Mouse (Mus musculus): Measurements from ENCODE around the gene Map3k5. TPM values are rescaled to one million over a fixed set of nuclear protein-coding genes. Genes with fewer than 3 reads are reported as not detected.

Gene Map3k5
- polyA plus RNA-seq, 1 experiment: 0.53 TPM

GRCm38 (mm10) chr10:20045733-20046495, 111.6 kb downstream of the Map3k5 start:
- Histone ChIP-seq H3K36me3 (ENCODE audit: control insufficient read depth, insufficient read depth) (no peaks in the 10 kb centered on the region), H3K27me3 (ENCODE audit: control insufficient read depth, insufficient read depth, insufficient read length) (no peaks in the 10 kb centered on the region), H3ac (ENCODE audit: control insufficient read depth, insufficient read length) (no peak overlapping the region), H3K4me2 (ENCODE audit: low read depth) (no peak overlapping the region), H3K4me3 (no peak overlapping the region), H3K79me2 (ENCODE audit: control insufficient read depth, insufficient read depth) (no peaks in the 10 kb centered on the region)
- TF ChIP-seq POLR2AphosphoS2 (IDR thresholded peaks at IDR 0.05; ENCODE audit: insufficient read length, low read depth) (no peak), CEBPB (IDR thresholded peaks at IDR 0.05; ENCODE audit: insufficient read depth, poor library complexity, severe bottlenecking) (no peak)

GRCm38 (mm10) chr10:20056859-20057644, 122.8 kb downstream of the Map3k5 start:
- Histone ChIP-seq H3K4me2 (ENCODE audit: low read depth) (no peak overlapping the region), H3ac (ENCODE audit: control insufficient read depth, insufficient read length) (no peak overlapping the region)
- TF ChIP-seq USF1 (IDR thresholded peaks at IDR 0.05; ENCODE audit: low read depth) (no peak), POLR2AphosphoS2 (IDR thresholded peaks at IDR 0.05; ENCODE audit: insufficient read length, low read depth) (no peak), CEBPB (IDR thresholded peaks at IDR 0.05; ENCODE audit: insufficient read depth, poor library complexity, severe bottlenecking) (no peak), MAX (IDR thresholded peaks at IDR 0.05; ENCODE audit: low read depth) (no peak), SRF (IDR thresholded peaks at IDR 0.05; ENCODE audit: control insufficient read depth, insufficient read length, low read depth) (no peak), MYOD1 (IDR thresholded peaks at IDR 0.05; ENCODE audit: control insufficient read depth in 1 of 3, insufficient read length in 2 of 3, low read depth in 2 of 3) (no peak), E2F4 (IDR thresholded peaks at IDR 0.05; ENCODE audit: insufficient read depth) (no peak), TCF12 (IDR thresholded peaks at IDR 0.05; ENCODE audit: insufficient read depth, poor library complexity, severe bottlenecking) (no peak), TCF3 (IDR thresholded peaks at IDR 0.05; ENCODE audit: insufficient read length, low read depth) (no peak)

GRCm38 (mm10) chr10:20058031-20058430, 123.8 kb downstream of the Map3k5 start:
- Histone ChIP-seq H3K36me3 (ENCODE audit: control insufficient read depth, insufficient read depth) (no peaks in the 10 kb centered on the region), H3ac (ENCODE audit: control insufficient read depth, insufficient read length) (no peak overlapping the region), H3K4me2 (ENCODE audit: low read depth) (no peak overlapping the region), H3K79me2 (ENCODE audit: control insufficient read depth, insufficient read depth) (no peaks in the 10 kb centered on the region), H3K4me3 (no peak overlapping the region), H3K27me3 (ENCODE audit: control insufficient read depth, insufficient read depth, insufficient read length) (no peaks in the 10 kb centered on the region)
- no peak for TF ChIP-seq MYOD1 (IDR thresholded peaks at IDR 0.05; ENCODE audit: control insufficient read depth in 1 of 3, insufficient read length in 2 of 3, low read depth in 2 of 3)
- TF ChIP-seq TCF12 (IDR thresholded peaks at IDR 0.05; ENCODE audit: insufficient read depth, poor library complexity, severe bottlenecking): no peak
- no peak for TF ChIP-seq MYOG (IDR thresholded peaks at IDR 0.05; ENCODE audit: control insufficient read depth in 1 of 3, insufficient read depth in 1 of 3, insufficient read length in 2 of 3, low read depth in 2 of 3)
- TF ChIP-seq USF1 (IDR thresholded peaks at IDR 0.05; ENCODE audit: low read depth): no peak
- TF ChIP-seq POLR2AphosphoS2 (IDR thresholded peaks at IDR 0.05; ENCODE audit: insufficient read length, low read depth): no peak
- no peak for TF ChIP-seq REST (IDR thresholded peaks at IDR 0.05; ENCODE audit: insufficient read depth, insufficient read length)
- TF ChIP-seq SRF (IDR thresholded peaks at IDR 0.05; ENCODE audit: control insufficient read depth, insufficient read length, low read depth): no peak
- TF ChIP-seq MAX (IDR thresholded peaks at IDR 0.05; ENCODE audit: low read depth): no peak
- no peak for TF ChIP-seq E2F4 (IDR thresholded peaks at IDR 0.05; ENCODE audit: insufficient read depth)
- TF ChIP-seq POLR2A (IDR thresholded peaks at IDR 0.05; ENCODE audit: insufficient read length, low read depth): no peak
- TF ChIP-seq CEBPB (IDR thresholded peaks at IDR 0.05; ENCODE audit: insufficient read depth, poor library complexity, severe bottlenecking): no peak
- no peak for TF ChIP-seq TCF3 (IDR thresholded peaks at IDR 0.05; ENCODE audit: insufficient read length, low read depth)

More at GRCm38 (mm10) chr10:20056859-20057644, 122.8 kb downstream of the Map3k5 start:
- H3K79me2 ChIP-seq (ENCODE audit: control insufficient read depth, insufficient read depth): no peaks in the 10 kb centered on the region
- H3K27me3 ChIP-seq (ENCODE audit: control insufficient read depth, insufficient read depth, insufficient read length): no peaks in the 10 kb centered on the region
- no peaks in the 10 kb centered on the region for H3K36me3 ChIP-seq (ENCODE audit: control insufficient read depth, insufficient read depth)
- H3K4me3 ChIP-seq: no peak overlapping the region

GRCm38 (mm10) chr10:20058841-20059240, 124.6 kb downstream of the Map3k5 start:
- no peaks in the 10 kb centered on the region for H3K27me3 ChIP-seq (ENCODE audit: control insufficient read depth, insufficient read depth, insufficient read length)
- TF ChIP-seq SRF (IDR thresholded peaks at IDR 0.05; ENCODE audit: control insufficient read depth, insufficient read length, low read depth) (no peak), POLR2A (IDR thresholded peaks at IDR 0.05; ENCODE audit: insufficient read length, low read depth) (no peak)
- no peak overlapping the region for H3ac ChIP-seq (ENCODE audit: control insufficient read depth, insufficient read length)
- H3K4me3 ChIP-seq: no peak overlapping the region
- H3K79me2 ChIP-seq (ENCODE audit: control insufficient read depth, insufficient read depth): no peaks in the 10 kb centered on the region
- no peak overlapping the region for H3K4me2 ChIP-seq (ENCODE audit: low read depth)
- no peaks in the 10 kb centered on the region for H3K36me3 ChIP-seq (ENCODE audit: control insufficient read depth, insufficient read depth)

- TF ChIP-seq TCF3 (IDR thresholded peaks at IDR 0.05; ENCODE audit: insufficient read length, low read depth) (no peak), MAX (IDR thresholded peaks at IDR 0.05; ENCODE audit: low read depth) (no peak), POLR2AphosphoS2 (IDR thresholded peaks at IDR 0.05; ENCODE audit: insufficient read length, low read depth) (no peak), MYOG (IDR thresholded peaks at IDR 0.05; ENCODE audit: control insufficient read depth in 1 of 3, insufficient read depth in 1 of 3, insufficient read length in 2 of 3, low read depth in 2 of 3) (no peak), E2F4 (IDR thresholded peaks at IDR 0.05; ENCODE audit: insufficient read depth) (no peak)
- no peaks in the 10 kb centered on the region for H3K27me3 ChIP-seq (ENCODE audit: control insufficient read depth, insufficient read depth, insufficient read length)
- H3K36me3 ChIP-seq (ENCODE audit: control insufficient read depth, insufficient read depth): no peaks in the 10 kb centered on the region
- no peak overlapping the region for H3K4me2 ChIP-seq (ENCODE audit: low read depth)
- H3K4me3 ChIP-seq: no peak overlapping the region
- no peaks in the 10 kb centered on the region for H3K79me2 ChIP-seq (ENCODE audit: control insufficient read depth, insufficient read depth)
- H3ac ChIP-seq (ENCODE audit: control insufficient read depth, insufficient read length): no peak overlapping the region
These were observed 126.2 kb downstream of the Map3k5 start for GRCm38 (mm10) chr10:20060320-20060970.
